Mouse (Mus musculus): Measurements from ENCODE around the gene Mgat4c.

Gene Mgat4c

DNA sequence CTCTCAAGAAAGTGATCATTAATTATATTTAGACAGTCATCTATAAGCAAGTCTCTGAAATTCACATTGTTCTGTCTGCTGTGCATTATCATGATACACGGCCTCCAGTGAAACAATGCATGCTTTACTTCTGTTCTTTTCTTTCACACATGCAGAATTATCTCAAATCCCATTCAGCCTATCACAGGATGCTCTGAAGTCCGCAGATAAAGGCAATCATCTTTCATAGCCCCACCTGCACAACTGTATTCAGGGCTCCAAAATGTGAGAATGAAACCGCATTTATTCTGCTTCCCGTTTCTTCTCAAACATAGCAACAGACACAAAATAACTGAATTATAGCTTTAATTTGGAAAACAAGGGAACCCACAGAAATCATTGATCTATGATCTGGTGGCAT lies 446.1 kb downstream of the Mgat4c start:
- in situ Hi-C loops (cut with MboI, MseI) = no loop called here

DNA sequence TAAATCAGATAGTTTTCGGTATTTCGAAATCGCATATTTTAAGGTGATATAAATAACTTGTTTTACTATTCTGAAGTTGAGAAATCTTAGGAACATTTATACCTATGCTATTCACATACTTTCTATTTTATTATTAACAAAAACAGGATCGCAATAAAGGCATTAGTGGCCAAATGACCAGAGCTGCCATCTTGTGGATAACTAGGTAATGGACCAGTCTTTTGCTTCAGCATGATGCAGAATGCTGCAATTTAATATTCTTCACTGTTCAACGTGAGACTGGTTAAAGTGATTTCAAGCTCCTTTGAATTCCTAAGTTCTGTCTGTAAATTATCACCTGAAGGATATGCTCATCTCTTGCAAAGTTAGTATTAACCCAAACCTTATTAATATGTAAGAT lies 473.6 kb downstream of the Mgat4c start:
- in situ Hi-C loops (cut with MboI, MseI) = no loop called here

DNA sequence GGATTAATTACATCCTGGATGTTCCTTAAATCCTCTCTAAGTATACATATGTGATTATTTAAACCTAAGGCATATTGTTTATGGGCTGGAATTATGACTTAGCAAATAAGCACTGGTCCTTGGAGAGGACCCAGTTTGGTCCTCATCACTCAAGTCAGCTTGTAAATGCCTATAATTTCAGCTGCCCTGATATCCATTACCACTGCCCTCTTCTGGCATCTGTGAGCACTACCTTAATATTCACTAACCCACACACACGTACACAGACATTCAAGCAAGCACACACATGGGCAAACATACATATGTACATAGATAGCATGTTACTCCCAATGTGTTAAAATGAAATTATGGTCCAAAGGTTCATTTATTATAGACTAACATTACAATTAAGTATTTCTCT lies 474.6 kb downstream of the Mgat4c start:
- in situ Hi-C loops (cut with MboI, MseI) = no loop called here

DNA sequence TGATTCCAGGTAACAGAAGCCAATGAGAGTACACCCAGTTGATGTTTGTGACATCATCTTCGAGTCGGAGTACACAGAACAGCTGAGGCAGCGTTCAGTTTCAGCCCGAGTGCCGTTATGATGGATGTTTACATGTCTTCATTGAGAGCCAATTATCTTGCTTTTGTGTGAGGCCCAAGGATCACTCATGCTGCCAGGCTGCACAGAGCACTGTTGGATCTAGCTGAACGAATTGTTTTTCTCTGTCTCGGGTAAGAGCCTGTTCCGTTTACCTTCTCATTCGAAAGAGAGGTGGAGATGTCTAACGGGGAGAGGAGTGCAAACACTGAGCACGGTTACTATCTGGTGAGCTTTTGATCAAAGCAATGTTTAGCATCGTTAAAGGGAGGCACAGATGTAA lies 477.5 kb downstream of the Mgat4c start:
- in situ Hi-C loops (cut with MboI, MseI) = no loop called here

- in situ Hi-C loops (cut with MboI, MseI) = no loop called here
Measured at GRCm38 (mm10) chr10:102184726-102185125, 503.4 kb downstream of the Mgat4c start.

DNA sequence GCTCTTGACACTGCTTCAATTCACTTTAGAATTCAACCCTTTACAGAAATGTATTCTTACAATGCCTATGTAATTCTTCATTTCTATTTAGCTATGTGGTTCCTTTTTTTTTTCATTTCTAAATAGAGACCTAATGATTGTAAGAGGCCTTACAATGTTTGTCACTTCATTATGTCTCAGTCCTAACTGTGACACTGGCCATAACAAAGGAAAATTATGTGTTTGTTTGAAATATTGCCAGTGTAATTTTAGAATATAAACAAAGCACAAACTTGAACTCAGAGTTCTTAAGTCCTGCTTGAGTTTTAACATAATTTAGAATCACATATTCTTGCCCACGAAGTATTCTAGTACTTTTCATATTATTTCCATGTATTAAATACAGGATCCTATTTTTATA lies 510.4 kb downstream of the Mgat4c start:
- in situ Hi-C loops (cut with MboI, MseI) = no loop called here

DNA sequence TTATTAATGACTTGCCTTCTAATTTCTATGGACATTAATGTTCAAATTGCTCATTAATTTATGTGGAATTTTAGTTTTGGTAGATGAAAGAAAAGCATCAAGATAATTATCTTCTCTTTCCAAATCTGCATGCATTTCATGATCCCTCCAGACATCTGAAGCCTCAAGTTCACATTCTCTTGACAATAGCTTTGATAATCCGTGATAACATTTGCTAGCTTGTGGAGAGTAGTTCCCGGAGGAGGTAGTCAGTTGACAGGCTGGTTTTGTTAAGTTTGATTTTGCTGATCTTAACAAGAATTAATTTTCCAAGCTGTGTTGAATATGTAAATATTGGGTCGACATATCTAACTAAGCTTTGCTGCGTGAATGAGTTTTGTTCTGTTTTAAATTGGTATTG lies 515.6 kb downstream of the Mgat4c start:
- in situ Hi-C loops (cut with MboI, MseI) = no loop called here

GRCm38 (mm10) chr10:102238558-102239211 lies 557.4 kb downstream of the Mgat4c start:
- in situ Hi-C loops (cut with MboI, MseI) = no loop called here

DNA sequence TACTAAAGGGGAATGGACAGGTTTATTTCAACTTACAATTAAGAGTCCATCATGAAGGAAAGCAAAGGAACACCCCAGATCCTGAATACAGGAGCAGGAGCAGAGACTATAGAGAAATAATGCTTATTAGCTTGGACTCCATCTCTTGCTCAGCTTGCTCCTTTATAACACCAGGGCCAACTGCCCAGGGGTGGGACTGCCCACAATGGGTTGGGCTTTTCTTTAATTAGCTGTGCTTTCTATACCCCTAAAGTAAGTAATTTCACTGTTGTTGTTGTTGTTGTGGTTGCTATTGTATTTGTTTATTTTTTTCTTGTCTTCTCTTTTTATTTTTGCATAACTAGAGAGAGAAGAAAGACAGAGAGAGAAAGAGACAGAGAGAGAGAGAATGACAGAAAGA lies 562.6 kb downstream of the Mgat4c start:
- in situ Hi-C loops (cut with MboI, MseI) = no loop called here

DNA sequence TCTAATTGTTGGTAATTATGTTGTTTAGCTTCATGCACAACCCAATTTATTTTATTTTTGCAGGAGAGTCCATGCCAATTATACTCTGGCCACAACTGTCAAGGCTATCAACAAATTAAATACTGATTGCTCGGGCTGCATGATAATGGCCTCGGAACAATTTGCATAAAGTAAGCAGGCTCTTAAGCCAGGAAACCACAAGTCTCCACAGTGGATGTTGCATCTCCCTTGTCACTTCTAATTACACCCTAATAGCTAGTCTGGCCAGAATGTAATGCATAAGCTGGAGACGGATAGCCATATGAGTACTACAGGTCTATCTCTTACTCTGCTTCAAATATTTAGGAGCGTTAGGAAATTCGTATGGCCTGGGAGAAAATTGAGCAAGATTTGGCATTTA lies 563.3 kb downstream of the Mgat4c start:
- in situ Hi-C loops (cut with MboI, MseI) = no loop called here

GRCm38 (mm10) chr10:102245269-102245668 lies 564.0 kb downstream of the Mgat4c start:
- in situ Hi-C loops (cut with MboI, MseI) = no loop called here

DNA sequence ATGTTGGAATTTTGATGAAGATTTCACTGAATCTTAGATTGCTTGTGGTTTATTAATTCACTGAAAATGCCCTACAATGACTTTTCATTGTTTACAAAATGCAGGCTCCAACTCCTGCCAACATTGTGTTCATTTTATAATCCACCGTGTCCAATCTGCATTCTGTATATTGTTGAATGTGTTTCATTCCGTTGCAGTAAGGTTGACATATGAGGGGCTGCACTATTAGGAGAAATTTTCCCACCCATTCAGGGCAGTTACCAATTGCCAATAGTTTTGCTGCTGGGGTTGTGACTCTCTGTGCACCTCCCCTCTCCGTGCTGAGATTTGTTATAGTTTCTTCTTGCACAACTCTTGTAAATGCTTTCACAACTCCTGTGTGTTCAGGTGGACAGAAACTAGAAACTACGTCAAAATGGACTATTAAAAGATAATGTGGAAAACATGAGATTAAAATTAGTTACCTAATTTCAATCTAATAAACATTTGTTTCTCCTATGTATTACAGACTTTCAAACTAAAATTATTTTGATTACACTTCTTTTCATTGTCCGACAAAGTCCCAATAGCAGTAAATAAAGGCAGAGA lies 627.7 kb downstream of the Mgat4c start:
- in situ Hi-C loops (cut with MboI, MseI) = no loop called here

DNA sequence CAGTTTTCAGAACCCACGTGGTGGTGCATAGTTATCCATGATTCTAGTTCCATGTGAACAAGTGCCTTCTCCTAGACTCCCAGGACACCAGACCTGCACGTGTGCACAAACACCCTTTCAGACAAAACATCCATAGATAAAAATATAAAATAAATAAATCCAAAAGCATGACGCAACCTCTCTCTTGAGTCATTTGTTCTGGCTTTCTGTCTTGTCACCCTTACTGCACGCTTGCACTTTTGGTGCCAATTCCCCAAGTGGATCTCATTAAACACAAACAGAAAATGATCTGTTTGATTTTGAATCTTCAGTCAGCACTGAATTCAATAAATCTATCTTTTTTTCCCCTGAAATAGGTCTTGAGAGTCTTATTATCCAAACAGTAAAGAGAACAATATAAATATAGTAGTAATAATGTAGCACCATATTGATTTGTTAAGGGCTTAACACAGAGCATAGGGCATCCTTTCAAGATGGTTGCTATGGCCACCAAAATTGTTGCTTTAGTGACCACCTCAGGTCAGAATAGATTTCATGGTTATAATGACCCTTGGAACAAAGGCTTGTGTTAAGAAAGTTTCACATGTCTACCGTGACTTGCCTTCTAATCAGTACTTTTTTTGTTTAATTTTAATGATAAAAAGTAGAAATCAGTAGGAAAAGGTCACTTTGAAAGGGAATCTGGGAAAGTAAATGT lies 684.5 kb downstream of the Mgat4c start:
- in situ Hi-C loops (cut with MboI, MseI) = no loop called here

DNA sequence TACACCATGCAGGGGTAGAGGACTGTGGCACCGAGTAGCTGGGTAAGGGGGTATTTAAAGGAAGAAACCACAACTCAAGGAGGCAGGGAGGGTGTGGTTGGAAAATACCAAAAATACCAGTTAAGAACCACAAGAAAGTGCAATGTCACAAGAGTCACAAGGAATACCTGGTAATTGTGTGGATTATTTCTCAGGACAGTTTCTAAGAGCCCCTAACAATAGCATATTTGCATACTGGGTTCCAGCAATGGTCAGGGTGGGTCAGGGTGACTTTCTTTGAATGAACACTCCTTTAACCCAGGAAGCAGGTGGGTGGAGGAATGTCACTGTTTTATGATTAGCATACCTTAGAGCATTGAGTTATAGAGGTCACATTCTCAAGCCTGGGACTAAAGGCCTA lies 689.3 kb downstream of the Mgat4c start:
- in situ Hi-C loops (cut with MboI, MseI) = no loop called here

DNA sequence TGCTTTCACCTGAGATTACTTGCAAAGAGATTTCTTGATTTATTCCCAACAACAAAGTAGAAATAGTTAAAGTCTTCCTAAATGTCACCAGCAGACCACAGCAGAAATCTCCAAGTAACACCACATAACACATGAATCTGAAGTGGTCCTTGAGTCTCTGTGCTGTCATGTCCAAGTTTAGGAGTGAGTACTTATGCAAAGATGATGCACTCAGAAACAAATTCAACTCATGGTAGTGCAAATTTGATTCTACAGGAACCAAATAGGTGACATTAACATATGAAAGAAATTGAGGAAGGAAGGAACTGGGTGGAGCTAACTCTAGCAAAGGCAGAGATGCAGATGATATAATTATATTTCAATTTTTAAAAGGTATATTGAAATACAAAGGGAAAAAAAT lies 690.8 kb downstream of the Mgat4c start:
- in situ Hi-C loops (cut with MboI, MseI) = no loop called here

DNA sequence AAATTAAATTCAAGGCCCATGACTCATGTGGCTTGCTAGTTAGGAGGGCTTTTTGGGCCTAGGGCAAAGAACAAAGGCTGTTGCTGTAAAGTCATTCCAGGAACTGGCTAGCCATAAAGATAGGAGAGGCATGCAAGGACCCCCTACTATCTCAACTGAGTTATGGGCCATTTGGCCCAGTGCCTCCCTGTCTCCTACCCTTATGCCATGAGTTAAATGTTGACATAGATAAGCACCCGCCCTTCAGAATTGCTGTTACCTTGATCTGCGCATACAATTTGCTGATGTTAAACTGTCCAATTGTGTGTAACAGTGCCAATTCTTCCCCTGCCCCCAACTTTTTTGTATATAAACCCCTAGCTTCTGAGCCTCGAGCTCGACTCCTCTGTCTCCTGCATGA lies 692.8 kb downstream of the Mgat4c start:
- in situ Hi-C loops (cut with MboI, MseI) = no loop called here

- in situ Hi-C loops (cut with MboI, MseI) = no loop called here
Measured at GRCm38 (mm10) chr10:102377377-102377776, 696.1 kb downstream of the Mgat4c start.

GRCm38 (mm10) chr10:102389223-102389622 lies 707.9 kb downstream of the Mgat4c start:
- in situ Hi-C loops (cut with MboI, MseI) = no loop called here

DNA sequence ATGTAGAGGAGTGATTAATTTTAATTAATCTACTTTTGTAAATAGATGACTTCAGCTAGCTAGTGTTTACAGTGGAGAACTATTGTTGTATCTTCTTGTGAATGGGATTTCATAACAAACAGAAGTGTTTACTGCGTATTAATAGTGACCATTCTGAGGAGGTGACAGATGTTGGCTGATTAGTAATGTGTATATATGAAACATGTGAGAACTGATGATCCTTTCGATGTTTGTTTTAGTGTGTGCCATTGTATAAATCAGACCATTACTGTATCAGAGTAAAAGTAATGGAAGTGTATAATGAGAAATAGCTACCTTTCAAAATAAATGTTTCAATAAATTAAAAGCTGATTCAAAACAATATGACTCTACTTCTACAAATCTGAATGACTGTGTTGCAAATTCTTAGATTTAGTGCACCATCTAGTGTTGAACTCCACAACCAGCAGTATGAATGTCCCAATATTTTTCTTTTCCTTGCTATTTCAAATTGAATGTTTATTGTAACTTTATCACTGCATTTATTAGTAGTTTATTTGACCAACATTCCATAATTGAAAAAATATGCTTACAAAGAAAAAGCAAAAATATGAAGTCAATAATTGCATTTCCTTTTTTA lies 736.5 kb downstream of the Mgat4c start:
- in situ Hi-C loops (cut with MboI, MseI) = no loop called here

DNA sequence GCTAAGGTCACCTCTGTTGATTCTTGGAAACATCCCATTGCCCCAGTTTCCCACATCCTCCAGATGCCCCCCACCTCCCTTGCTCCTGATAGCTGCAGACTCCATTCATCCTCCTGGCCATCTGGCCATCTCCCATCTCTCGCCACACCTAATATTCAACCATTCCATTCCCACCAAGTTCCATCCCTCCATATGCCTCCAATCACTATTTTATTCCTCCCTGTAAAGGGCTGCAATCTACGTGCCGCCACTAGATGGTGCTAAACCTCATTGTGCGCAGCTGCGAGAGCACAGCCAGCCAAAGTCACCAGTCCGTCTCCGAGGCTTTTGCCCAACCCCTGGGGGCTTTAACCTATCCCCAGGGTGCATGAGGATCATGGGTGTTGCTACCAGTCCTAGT lies 753.8 kb downstream of the Mgat4c start:
- in situ Hi-C loops (cut with MboI, MseI) = loop anchor here (25.0 kb wide), 1 partner anchor 1698 kb away; no protein-coding TSS in a partner anchor

GRCm38 (mm10) chr10:102435467-102435866 lies 754.2 kb downstream of the Mgat4c start:
- in situ Hi-C loops (cut with MboI, MseI) = loop anchor here (25.0 kb wide), 1 partner anchor 1698 kb away; no protein-coding TSS in a partner anchor
